Comparison of ENCODE assay signal across 18 mouse cellular contexts in the genomic region with DNA sequence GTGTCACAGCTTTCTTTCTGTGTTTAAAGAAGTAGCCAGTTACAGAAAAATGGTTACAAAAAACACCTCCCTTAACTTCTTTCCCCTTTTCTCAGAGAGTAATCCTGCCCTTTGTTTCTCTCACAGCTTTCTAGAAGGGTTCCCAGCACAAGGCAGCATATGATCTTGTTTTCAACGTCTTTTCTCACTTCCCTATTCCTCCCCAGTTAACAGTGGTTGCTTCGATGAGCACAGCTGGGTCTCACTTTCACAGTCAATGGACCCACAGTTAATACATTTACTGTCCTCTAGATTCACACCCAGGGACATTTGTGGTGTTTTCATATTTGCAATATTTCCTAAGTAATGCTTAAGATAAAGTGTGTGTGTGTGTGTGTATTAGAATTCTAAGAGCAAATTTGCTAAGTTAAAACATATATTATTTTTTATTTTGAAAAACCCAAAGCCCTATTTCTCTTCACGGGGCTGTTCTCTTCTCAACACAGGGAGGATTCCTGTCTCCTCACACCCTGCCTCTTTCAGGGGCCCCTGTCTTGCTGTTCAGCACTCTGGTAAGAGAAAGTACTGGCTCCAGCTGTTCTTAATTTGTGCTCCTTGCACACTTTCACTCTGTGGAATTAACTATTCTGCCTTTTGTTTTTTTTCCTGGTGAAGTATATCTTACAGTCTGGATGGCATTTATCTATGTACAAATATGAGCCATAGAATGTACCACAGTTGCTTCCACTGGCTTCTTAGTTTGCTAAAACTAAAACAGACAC. TPM values are rescaled to one million over a fixed set of nuclear protein-coding genes. Genes with fewer than 3 reads are reported as not detected.
DNase-seq lines count a peak whose midpoint lies in the region; ATAC-seq and TF ChIP-seq lines count a peak whose summit lies in the region.
"Had no signal": no experiment of that assay in that cellular context is flagged by ENCODE, and none has a peak within 500 bp of the region (broad histone marks: within the 10 kb centered on the region; RNA-seq: fewer than 3 reads in every experiment).

No protein-coding gene starts in this region.

- no peak overlapping the region for H3K4me2 ChIP-seq in liver, postnatal 0 days (ENCODE audit: low read depth, low read length)
- H3K4me2 ChIP-seq in liver, embryonic 12.5 days: no peak overlapping the region
- H3K4me2 ChIP-seq in forebrain, embryonic 14.5 days (ENCODE audit: low read length): no peak overlapping the region
- H3K4me2 ChIP-seq: heart, embryonic 12.5 days; hindbrain, embryonic 13.5 days; lung, embryonic 14.5 days had no signal

- H3K9ac ChIP-seq in liver, postnatal 0 days (replicated peaks): no peak overlapping the region
- no peak overlapping the region for H3K9ac ChIP-seq in liver, embryonic 12.5 days
- no peak overlapping the region for H3K9ac ChIP-seq in forebrain, embryonic 14.5 days (ENCODE audit: low read length)
- H3K9ac ChIP-seq: heart, embryonic 12.5 days; hindbrain, embryonic 13.5 days; lung, embryonic 14.5 days had no signal

- no peaks in the 10 kb centered on the region for H3K9me3 ChIP-seq in liver, postnatal 0 days (ENCODE audit: low read length)
- no peaks in the 10 kb centered on the region for H3K9me3 ChIP-seq in liver, embryonic 12.5 days (replicated peaks)
- H3K9me3 ChIP-seq in forebrain, embryonic 14.5 days (replicated peaks; ENCODE audit: control insufficient read depth, low read length): no peaks in the 10 kb centered on the region
- H3K9me3 ChIP-seq: heart, embryonic 12.5 days; hindbrain, embryonic 13.5 days had no signal

- no peaks in the 10 kb centered on the region for H3K36me3 ChIP-seq in liver, postnatal 0 days (replicated peaks; ENCODE audit: insufficient read depth, low read length)
- H3K36me3 ChIP-seq in liver, embryonic 12.5 days: no peaks in the 10 kb centered on the region
- H3K36me3 ChIP-seq in forebrain, embryonic 14.5 days (ENCODE audit: control insufficient read depth, insufficient read depth, low read length): no peaks in the 10 kb centered on the region
- H3K36me3 ChIP-seq: heart, embryonic 12.5 days; hindbrain, embryonic 13.5 days had no signal

- 0 out of 2 replicates have a peak, but pooled peaks have one; percentile 11 for TF ChIP-seq EP300 in liver, postnatal 0 days (IDR thresholded peaks at IDR 0.05; ENCODE audit: low read depth)

- no peak for TF ChIP-seq CTCF in liver, postnatal 0 days (IDR thresholded peaks at IDR 0.05; ENCODE audit: low read depth)

- H3K27ac ChIP-seq in liver, postnatal 0 days (ENCODE audit: low read depth): peak overlapping the region; percentile 89
- no peak overlapping the region for H3K27ac ChIP-seq in liver, embryonic 12.5 days
- H3K27ac ChIP-seq in brown adipose tissue, adult 24 weeks (replicated peaks; ENCODE audit: low read depth, low read length): 0 out of 2 replicates have a peak overlapping the region, but pooled peaks have one; percentile 24
- H3K27ac ChIP-seq in forebrain, embryonic 14.5 days (ENCODE audit: low read depth, low read length): no peak overlapping the region
- H3K27ac ChIP-seq: hindbrain, embryonic 13.5 days; stomach, postnatal 0 days had no signal

- H3K4me3 ChIP-seq in liver, postnatal 0 days (ENCODE audit: low read depth, low read length): no peak overlapping the region
- H3K4me3 ChIP-seq in liver, embryonic 12.5 days: no peak overlapping the region
- no peak overlapping the region for H3K4me3 ChIP-seq in brown adipose tissue, adult 24 weeks (ENCODE audit: insufficient read depth, low read depth, low read length)
- H3K4me3 ChIP-seq in forebrain, embryonic 14.5 days (ENCODE audit: low read depth, low read length): no peak overlapping the region
- H3K4me3 ChIP-seq: heart, embryonic 12.5 days; hindbrain, embryonic 13.5 days had no signal

- 33% methylated on average over 3 of the region's 3 CpGs for WGBS in liver, postnatal 0 days (ENCODE audit: insufficient replicate concordance)
- 13% methylated on average over 3 of the region's 3 CpGs for WGBS in liver, embryonic 12.5 days (ENCODE audit: insufficient replicate concordance)
- WGBS in forebrain, embryonic 14.5 days: 15% methylated on average over 3 of the region's 3 CpGs

- peak; percentile 58 for ATAC-seq in liver, postnatal 0 days
- no peak for ATAC-seq in liver, embryonic 12.5 days
- ATAC-seq in hematopoietic stem cell, adult 5-6 weeks (replicated peaks in 1 of 2; ENCODE audit: insufficient read depth in 1 of 2, low FRiP score in 2 of 2, low TSS enrichment in 1 of 2, low read depth in 1 of 2, poor library complexity in 2 of 2, severe bottlenecking in 2 of 2): peak; percentile 58 to 71; a peak in 3 of 4 replicates
- ATAC-seq in forebrain, embryonic 14.5 days: no peak
- ATAC-seq: activated CD4-positive, CD25-positive, alpha-beta regulatory T cell, adult 4 months had no signal

- no peak for DNase-seq in liver, postnatal 0 days
- DNase-seq in skeletal muscle tissue, adult 2 months (ENCODE audit: low read depth, low spot score): peak; percentile 33
- no peak for DNase-seq in adrenal gland, adult 18-20 months (ENCODE audit: low spot score in 2 of 2)
- DNase-seq in forebrain, embryonic 14.5 days (ENCODE audit: low spot score): no peak
- no peak for DNase-seq in lung, postnatal 10 days
- DNase-seq: cerebellum, postnatal 14 days; gastrocnemius, postnatal 25 days; kidney, adult 11 months; kidney, postnatal 25 days; left cerebral cortex, postnatal 4 days; lung, embryonic 14.5 days had no signal

- H3K27me3 ChIP-seq in liver, postnatal 0 days (ENCODE audit: insufficient read depth, low read length): no peaks in the 10 kb centered on the region
- H3K27me3 ChIP-seq in liver, embryonic 12.5 days (replicated peaks): no peaks in the 10 kb centered on the region
- no peaks in the 10 kb centered on the region for H3K27me3 ChIP-seq in forebrain, embryonic 14.5 days (replicated peaks; ENCODE audit: control insufficient read depth, insufficient read depth, low read length)
- H3K27me3 ChIP-seq: heart, embryonic 12.5 days; hindbrain, embryonic 13.5 days had no signal

- peaks cover 7% of the 10 kb centered on the region for H3K4me1 ChIP-seq in liver, postnatal 0 days (ENCODE audit: insufficient read depth)
- no peaks in the 10 kb centered on the region for H3K4me1 ChIP-seq in liver, embryonic 12.5 days
- H3K4me1 ChIP-seq in brown adipose tissue, adult 24 weeks (ENCODE audit: control insufficient read depth, insufficient read depth, insufficient read length, low read length): peaks cover 10% of the 10 kb centered on the region
- no peaks in the 10 kb centered on the region for H3K4me1 ChIP-seq in forebrain, embryonic 14.5 days (ENCODE audit: control insufficient read depth, insufficient read depth, low read length)
- H3K4me1 ChIP-seq: hindbrain, embryonic 13.5 days had no signal

RNA-seq across cellular contexts. Expression of gene Cd38, which starts 16.9 kb away (rescaled TPM):
- 18.6 and 20.5 TPM in 2 replicates for polyA plus RNA-seq in liver, postnatal 0 days (2015; fragmentation: Nextera tagmentation; extraction: Ambion mirVana)
- 13.2 and 13.9 TPM in 2 replicates for polyA plus RNA-seq in liver, embryonic 12.5 days (2016; fragmentation: Nextera tagmentation; extraction: Ambion mirVana)
- polyA plus RNA-seq in brown adipose tissue, adult 24 weeks (2012; ENCODE audit: insufficient read depth, insufficient read length, missing spikeins): 3.8 and 4.9 TPM in 2 replicates
- total RNA-seq in hematopoietic stem cell, adult 5-6 weeks (2017): 1.2 and 1.3 TPM in 2 replicates
- 1 to 10 TPM; 6.7 to 7.5 TPM for total RNA-seq in adrenal gland, adult 18-20 months (2021)
- 2.8 and 2.9 TPM in 2 replicates for polyA plus RNA-seq in forebrain, embryonic 14.5 days (2014; fragmentation: Nextera tagmentation; extraction: Ambion mirVana)

RNA-seq across cellular contexts. Expression of gene Gm7879, which starts 27.7 kb away (rescaled TPM):
- polyA plus RNA-seq in liver, postnatal 0 days (2015; fragmentation: Nextera tagmentation; extraction: Ambion mirVana): 0.51 TPM in 1 of 2 replicates, not detected in the other
- polyA plus RNA-seq in liver, embryonic 12.5 days (2016; fragmentation: Nextera tagmentation; extraction: Ambion mirVana): 0.76 TPM in 1 of 2 replicates, not detected in the other
- polyA plus RNA-seq in brown adipose tissue, adult 24 weeks (2012; ENCODE audit: insufficient read depth, insufficient read length, missing spikeins): not detected in 2 replicates
- total RNA-seq in hematopoietic stem cell, adult 5-6 weeks (2017): 0.89 and 3.2 TPM in 2 replicates
- total RNA-seq in adrenal gland, adult 18-20 months (2021): 10 to 100 TPM; 13.8 to 16.5 TPM
- polyA plus RNA-seq in forebrain, embryonic 14.5 days (2014; fragmentation: Nextera tagmentation; extraction: Ambion mirVana): 0.41 TPM in 1 of 2 replicates, not detected in the other
- polyA plus RNA-seq: heart, embryonic 12.5 days had no signal

Comparison
In these comparisons a context has a peak if more than half of its experiments do, and no peak if none do; other contexts are left out.
1. ATAC-seq: peak in liver, postnatal 0 days (single experiment) and hematopoietic stem cell, adult 5-6 weeks (2 of 2); none in liver, embryonic 12.5 days (single experiment) and forebrain, embryonic 14.5 days (single experiment).
2. H3K27ac ChIP-seq: peak in liver, postnatal 0 days (single experiment) and brown adipose tissue, adult 24 weeks (single experiment); none in liver, embryonic 12.5 days (single experiment) and forebrain, embryonic 14.5 days (single experiment).